Mouse (Mus musculus) intestine, embryonic 14.5 days (tissue): ENCODE measurements at regions not wholly inside any gene's neighbourhood (a gene's known extent, or its start where the extent isn't known, plus 50 kb on each side); places are given as distances from the start of the nearest gene placed in this dataset.

ENCODE experiments used
- ATAC-seq: fragments of 200-750 bp; cut with Nextera tagmentation; replicated peaks from 2 replicates; pipeline ENCODE4 v1.8.0; 2017; ENCODE audit warnings: low read depth, moderate number of reproducible peaks, moderate TSS enrichment, moderate library complexity; ENCODE audit not compliant: low FRiP score, low TSS enrichment
- DNase-seq: peaks from one replicate; pipeline ENCODE4 v3.0.0-alpha.2; 2018; ENCODE audit warnings: low spot score
- H3K27ac ChIP-seq: fragments of 300-500 bp; sonication (generic); 2 replicates; pipeline ENCODE4 v1.5.1; 2014; ENCODE audit warnings: low read depth, mild to moderate bottlenecking, control low read depth
- H3K27me3 ChIP-seq: fragments of 300-500 bp; sonication (generic); replicated peaks from 2 replicates; pipeline ENCODE4 v1.6.1; 2014; ENCODE audit warnings: low read length, control low read depth; ENCODE audit not compliant: control insufficient read depth, insufficient read depth
- H3K36me3 ChIP-seq: fragments of 300-500 bp; sonication (generic); 2 replicates; pipeline ENCODE4 v1.6.1; 2014; ENCODE audit warnings: low read length, control low read depth; ENCODE audit not compliant: control insufficient read depth, insufficient read depth
- H3K4me1 ChIP-seq: fragments of 300-500 bp; sonication (generic); replicated peaks from 2 replicates; pipeline ENCODE4 v1.6.1; 2014; ENCODE audit warnings: low read length, control low read depth, mixed read lengths; ENCODE audit not compliant: control insufficient read depth, insufficient read depth
- H3K4me2 ChIP-seq: fragments of 300-500 bp; sonication (generic); 2 replicates; pipeline ENCODE4 v1.6.1; 2014; ENCODE audit warnings: low read length
- H3K4me3 ChIP-seq: fragments of 300-500 bp; sonication (generic); 2 replicates; pipeline ENCODE4 v1.5.1; 2014; ENCODE audit warnings: low read depth, low read length, control low read depth, mixed read lengths
- H3K9ac ChIP-seq: fragments of 300-500 bp; sonication (generic); 2 replicates; pipeline ENCODE4 v1.6.1; 2014; ENCODE audit warnings: mild to moderate bottlenecking, low read length
- H3K9me3 ChIP-seq: fragments of 300-500 bp; sonication (generic); 2 replicates; pipeline ENCODE4 v1.6.1; 2016; ENCODE audit warnings: low read length, control low read depth; ENCODE audit not compliant: control insufficient read depth
- WGBS: fragments of 180-500 bp; shearing (Covaris S2); extraction: QIAGEN DNeasy Blood & Tissue Kit; methylation state at CpG from one replicate; pipeline ENCODE4 v1.1.7; 2014; 5-methylcytosine and 5-hydroxymethylcytosine counted together

GRCm38 (mm10) chr13:70343191-70343734 is 294.2 kb downstream of the Ice1 start:
- H3K27ac ChIP-seq = no peak overlapping the region
- DNase-seq (no peak), ATAC-seq (no peak)
- no peak overlapping the region for H3K9ac ChIP-seq
- no peak overlapping the region for H3K4me2 ChIP-seq
- no peak overlapping the region for H3K4me3 ChIP-seq
- no peaks in the 10 kb centered on the region for H3K27me3 ChIP-seq
- no peaks in the 10 kb centered on the region for H3K9me3 ChIP-seq
- WGBS = 95% methylated on average over 1 of the region's 1 CpGs
- H3K36me3 ChIP-seq = no peaks in the 10 kb centered on the region
- no peaks in the 10 kb centered on the region for H3K4me1 ChIP-seq

- Histone ChIP-seq H3K9ac (no peak overlapping the region), H3K36me3 (no peaks in the 10 kb centered on the region), H3K4me3 (no peak overlapping the region), H3K4me1 (no peaks in the 10 kb centered on the region), H3K27ac (no peak overlapping the region), H3K4me2 (no peak overlapping the region), H3K27me3 (no peaks in the 10 kb centered on the region), H3K9me3 (no peaks in the 10 kb centered on the region)
- 68% methylated on average over 2 of the region's 2 CpGs for WGBS
- DNase-seq (no peak), ATAC-seq (no peak)
Measured at GRCm38 (mm10) chr13:70343911-70344310, 293.5 kb downstream of the Ice1 start.

- Histone ChIP-seq H3K9ac (no peak overlapping the region), H3K4me2 (no peak overlapping the region), H3K4me3 (no peak overlapping the region), H3K9me3 (no peaks in the 10 kb centered on the region), H3K36me3 (no peaks in the 10 kb centered on the region), H3K4me1 (no peaks in the 10 kb centered on the region), H3K27me3 (no peaks in the 10 kb centered on the region), H3K27ac (no peak overlapping the region)
- WGBS = 78% methylated on average over 5 of the region's 5 CpGs
- DNase-seq = no peak
- no peak for ATAC-seq
Measured at GRCm38 (mm10) chr13:70344311-70344710, 293.1 kb downstream of the Ice1 start.

GRCm38 (mm10) chr13:70348456-70348855 is 289.0 kb downstream of the Ice1 start:
- DNase-seq (no peak), ATAC-seq (no peak)
- Histone ChIP-seq H3K36me3 (no peaks in the 10 kb centered on the region), H3K4me3 (no peak overlapping the region), H3K27ac (no peak overlapping the region), H3K9me3 (no peaks in the 10 kb centered on the region), H3K4me2 (no peak overlapping the region), H3K4me1 (no peaks in the 10 kb centered on the region), H3K27me3 (no peaks in the 10 kb centered on the region), H3K9ac (no peak overlapping the region)
- 91% methylated on average over 4 of the region's 4 CpGs for WGBS

- H3K36me3 ChIP-seq = no peaks in the 10 kb centered on the region
- H3K9ac ChIP-seq = no peak overlapping the region
- WGBS = 51% methylated on average over 2 of the region's 2 CpGs
- ATAC-seq (no peak), DNase-seq (no peak)
- H3K9me3 ChIP-seq = no peaks in the 10 kb centered on the region
- no peaks in the 10 kb centered on the region for H3K4me1 ChIP-seq
- no peaks in the 10 kb centered on the region for H3K27me3 ChIP-seq
- H3K27ac ChIP-seq = no peak overlapping the region
- H3K4me2 ChIP-seq = no peak overlapping the region
- no peak overlapping the region for H3K4me3 ChIP-seq
Measured at GRCm38 (mm10) chr13:70348965-70349364, 288.5 kb downstream of the Ice1 start.

DNA sequence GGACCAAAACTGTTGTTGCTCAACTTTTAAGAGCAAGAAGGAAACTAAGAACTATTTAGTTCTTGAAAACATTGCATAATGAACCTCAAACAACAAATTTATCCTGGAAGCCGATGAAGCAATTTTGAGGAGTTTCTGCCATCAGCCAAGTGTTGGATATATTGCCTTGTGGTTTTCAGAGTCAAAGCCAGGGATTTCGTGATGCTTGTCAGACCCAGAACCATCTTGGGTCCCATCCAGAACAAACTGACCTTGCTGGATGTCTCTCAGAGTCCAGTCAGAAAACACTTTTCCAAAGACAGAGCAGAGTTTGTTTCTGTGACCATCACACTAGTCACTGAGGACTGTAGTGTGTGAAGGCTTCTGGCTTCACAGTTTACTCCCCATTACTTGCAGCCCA is 267.8 kb downstream of the Ice1 start:
- DNase-seq (no peak), ATAC-seq (no peak)
- Histone ChIP-seq H3K4me2 (no peak overlapping the region), H3K9ac (no peak overlapping the region), H3K27me3 (no peaks in the 10 kb centered on the region), H3K27ac (no peak overlapping the region), H3K36me3 (no peaks in the 10 kb centered on the region), H3K4me3 (no peak overlapping the region), H3K9me3 (no peaks in the 10 kb centered on the region), H3K4me1 (no peaks in the 10 kb centered on the region)
- WGBS = 89% methylated on average over 2 of the region's 2 CpGs

DNA sequence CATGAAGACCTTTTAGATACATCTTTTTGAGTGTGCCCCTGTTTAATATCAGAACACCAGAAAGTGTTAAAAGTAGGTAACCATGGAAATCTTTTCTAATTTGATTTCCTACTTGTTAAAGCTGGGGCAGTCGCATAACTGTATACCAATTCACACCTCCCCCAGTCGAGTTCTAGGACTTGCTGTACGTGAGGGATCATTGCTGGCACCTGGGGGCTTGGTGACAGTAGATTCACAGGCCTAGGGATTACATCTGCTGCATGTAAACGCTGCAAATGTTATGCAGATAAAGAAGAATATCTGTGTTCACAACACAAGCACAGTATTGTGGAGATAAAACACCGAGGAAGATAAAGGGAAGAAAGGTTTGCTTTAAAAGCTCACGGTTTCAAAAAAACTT is 256.7 kb downstream of the Ice1 start:
- no peak for DNase-seq
- Histone ChIP-seq H3K9ac (no peak overlapping the region), H3K36me3 (no peaks in the 10 kb centered on the region), H3K4me1 (no peaks in the 10 kb centered on the region), H3K27me3 (no peaks in the 10 kb centered on the region), H3K9me3 (no peaks in the 10 kb centered on the region), H3K4me3 (no peak overlapping the region), H3K4me2 (no peak overlapping the region), H3K27ac (no peak overlapping the region)
- WGBS = 61% methylated on average over 6 of the region's 6 CpGs
- ATAC-seq = no peak

- no peaks in the 10 kb centered on the region for H3K9me3 ChIP-seq
- 68% methylated on average over 8 of the region's 8 CpGs for WGBS
- H3K4me1 ChIP-seq = no peaks in the 10 kb centered on the region
- no peaks in the 10 kb centered on the region for H3K36me3 ChIP-seq
- ATAC-seq (no peak), DNase-seq (no peak)
- no peak overlapping the region for H3K4me3 ChIP-seq
- no peaks in the 10 kb centered on the region for H3K27me3 ChIP-seq
- no peak overlapping the region for H3K27ac ChIP-seq
- no peak overlapping the region for H3K4me2 ChIP-seq
- no peak overlapping the region for H3K9ac ChIP-seq
Measured at GRCm38 (mm10) chr13:70385292-70385691, 252.1 kb downstream of the Ice1 start.

DNA sequence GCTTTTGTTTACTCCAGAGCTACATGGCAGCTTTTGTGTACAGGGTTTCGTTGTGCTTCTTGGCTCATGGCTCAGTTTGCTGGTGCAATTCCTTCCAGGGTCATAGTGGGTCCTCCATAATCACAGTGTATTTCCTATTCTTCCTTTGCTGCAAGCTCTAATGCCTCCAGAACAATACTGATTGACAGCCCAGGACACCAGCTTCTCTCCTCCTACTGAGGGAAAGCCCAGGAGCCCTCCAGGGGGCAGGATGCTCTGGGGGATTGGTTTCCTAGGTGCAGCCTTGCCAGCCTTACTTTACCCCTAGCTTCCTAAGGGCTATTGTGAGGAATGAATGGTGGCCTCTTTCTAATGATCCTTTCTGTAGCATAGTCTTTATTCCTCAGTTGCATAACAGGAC is 224.6 kb downstream of the Ice1 start:
- WGBS = 90% methylated on average over 1 of the region's 1 CpGs
- Histone ChIP-seq H3K27me3 (no peaks in the 10 kb centered on the region), H3K36me3 (no peaks in the 10 kb centered on the region), H3K27ac (no peak overlapping the region), H3K9me3 (no peaks in the 10 kb centered on the region), H3K9ac (no peak overlapping the region), H3K4me1 (no peaks in the 10 kb centered on the region), H3K4me3 (no peak overlapping the region), H3K4me2 (no peak overlapping the region)
- ATAC-seq (no peak), DNase-seq (no peak)
